Mouse (Mus musculus): ENCODE measurements around the gene Taok3.
A peak's percentile ranks its signal among the peaks of the same experiment; 100 is the strongest.

Taok3 gene

GRCm38 (mm10) chr5:117181921-117182320 lies 62.0 kb downstream of the Taok3 start:
- DNase-seq (ENCODE audit: low spot score in 2 of 2), result no peak

GRCm38 (mm10) chr5:117182411-117182810 lies 62.5 kb downstream of the Taok3 start:
- no peak for DNase-seq (ENCODE audit: low spot score in 2 of 2)

- DNase-seq (ENCODE audit: low spot score in 2 of 2), result no peak
Measured at GRCm38 (mm10) chr5:117184832-117185231, 64.9 kb downstream of the Taok3 start.

- peak; percentile 13 to 58 for DNase-seq (ENCODE audit: low spot score in 2 of 2)
Measured at GRCm38 (mm10) chr5:117185673-117186072, 65.7 kb downstream of the Taok3 start.

- DNase-seq (ENCODE audit: low spot score in 2 of 2), result no peak
Measured at GRCm38 (mm10) chr5:117192061-117192460, 72.1 kb downstream of the Taok3 start.

GRCm38 (mm10) chr5:117193748-117194147 lies 73.8 kb downstream of the Taok3 start:
- no peak for DNase-seq (ENCODE audit: low spot score in 2 of 2)

GRCm38 (mm10) chr5:117194672-117195071 lies 74.7 kb downstream of the Taok3 start:
- no peak for DNase-seq (ENCODE audit: low spot score in 2 of 2)

GRCm38 (mm10) chr5:117196551-117196950 lies 76.6 kb downstream of the Taok3 start:
- no peak for DNase-seq (ENCODE audit: low spot score in 2 of 2)

GRCm38 (mm10) chr5:117198390-117198789 lies 78.5 kb downstream of the Taok3 start:
- no peak for DNase-seq (ENCODE audit: low spot score in 2 of 2)

- no peak for DNase-seq (ENCODE audit: low spot score in 2 of 2)
Measured at GRCm38 (mm10) chr5:117207286-117207685, 87.4 kb downstream of the Taok3 start.

- no peak for DNase-seq (ENCODE audit: low spot score in 2 of 2)
Measured at GRCm38 (mm10) chr5:117214016-117214415, 94.1 kb downstream of the Taok3 start.

GRCm38 (mm10) chr5:117231059-117231458 lies 111.1 kb downstream of the Taok3 start:
- no peak for DNase-seq (ENCODE audit: low spot score in 2 of 2)

- no peak for DNase-seq (ENCODE audit: low spot score in 2 of 2)
Measured at GRCm38 (mm10) chr5:117236540-117236939, 116.6 kb downstream of the Taok3 start.

- no peak for DNase-seq (ENCODE audit: low spot score in 2 of 2)
Measured at GRCm38 (mm10) chr5:117239106-117239505, 119.2 kb downstream of the Taok3 start.

GRCm38 (mm10) chr5:117240321-117240731 lies 120.4 kb downstream of the Taok3 start:
- DNase-seq (ENCODE audit: low spot score in 2 of 2), result no peak

GRCm38 (mm10) chr5:117240761-117241322 lies 120.9 kb downstream of the Taok3 start:
- DNase-seq (ENCODE audit: low spot score in 2 of 2), result no peak

- no peak for DNase-seq (ENCODE audit: low spot score in 2 of 2)
Measured at GRCm38 (mm10) chr5:117241935-117242531, 122.1 kb downstream of the Taok3 start.

GRCm38 (mm10) chr5:117242671-117243478 lies 122.9 kb downstream of the Taok3 start:
- DNase-seq (ENCODE audit: low spot score in 2 of 2), result no peak

GRCm38 (mm10) chr5:117245170-117245569 lies 125.2 kb downstream of the Taok3 start:
- DNase-seq (ENCODE audit: low spot score in 2 of 2), result no peak

- DNase-seq (ENCODE audit: low spot score in 2 of 2), result no peak
Measured at GRCm38 (mm10) chr5:117248351-117248750, 128.4 kb downstream of the Taok3 start.

- no peak for DNase-seq (ENCODE audit: low spot score in 2 of 2)
Measured at GRCm38 (mm10) chr5:117250796-117251195, 130.9 kb downstream of the Taok3 start.

GRCm38 (mm10) chr5:117251763-117252162 lies 131.8 kb downstream of the Taok3 start:
- DNase-seq (ENCODE audit: low spot score in 2 of 2), result no peak

GRCm38 (mm10) chr5:117258276-117258675 lies 138.3 kb downstream of the Taok3 start:
- DNase-seq (ENCODE audit: low spot score in 2 of 2), result no peak

All from natural killer cell, adult 2 months (primary cell).